In genomic region chr7:98801086-98801485, GRCm38 (mm10) we compare ENCODE assay signal across 12 mouse cellular contexts. TPM values are rescaled to one million over a fixed set of nuclear protein-coding genes. Genes with fewer than 3 reads are reported as not detected.
DNase-seq lines count a peak whose midpoint lies in the region; ATAC-seq and TF ChIP-seq lines count a peak whose summit lies in the region.
"Had no signal": no experiment of that assay in that cellular context is flagged by ENCODE, and none has a peak within 500 bp of the region (broad histone marks: within the 10 kb centered on the region; RNA-seq: fewer than 3 reads in every experiment).

No protein-coding gene starts in this region.

- H3K4me3 ChIP-seq in layer of hippocampus, adult 2 months, result no peak overlapping the region
- no peak overlapping the region for H3K4me3 ChIP-seq in intestine, embryonic 16.5 days (ENCODE audit: low read length)
- H3K4me3 ChIP-seq: limb, embryonic 13.5 days; neural tube, embryonic 12.5 days had no signal

- WGBS in intestine, embryonic 16.5 days, result 46% methylated on average over 7 of the region's 7 CpGs

- no peak for TF ChIP-seq CTCF in layer of hippocampus, adult 2 months (conservative IDR thresholded peaks at IDR 0.05)

- ATAC-seq in intestine, embryonic 16.5 days, result peak; percentile 65
- no peak for ATAC-seq in activated CD4-positive, CD25-positive, alpha-beta regulatory T cell, adult 4 months

- H3K4me2 ChIP-seq in intestine, embryonic 16.5 days (ENCODE audit: low read depth, low read length), result no peak overlapping the region
- H3K4me2 ChIP-seq: limb, embryonic 13.5 days; neural tube, embryonic 12.5 days had no signal

- H3K36me3 ChIP-seq in intestine, embryonic 16.5 days (ENCODE audit: control insufficient read depth, insufficient read depth, low read length), result no peaks in the 10 kb centered on the region
- H3K36me3 ChIP-seq: limb, embryonic 13.5 days; neural tube, embryonic 12.5 days had no signal

- peak overlapping the region; percentile 36; the same call in 1 of the 2 replicates for H3K27ac ChIP-seq in layer of hippocampus, adult 2 months
- H3K27ac ChIP-seq in intestine, embryonic 16.5 days (ENCODE audit: low read length), result peak overlapping the region; percentile 3; the same call in 1 of the 2 replicates
- H3K27ac ChIP-seq: limb, embryonic 13.5 days; neural tube, embryonic 12.5 days had no signal

- H3K9me3 ChIP-seq in intestine, embryonic 16.5 days (ENCODE audit: control insufficient read depth, low read length), result no peaks in the 10 kb centered on the region
- H3K9me3 ChIP-seq: neural tube, embryonic 12.5 days had no signal

- H3K27me3 ChIP-seq in intestine, embryonic 16.5 days (replicated peaks; ENCODE audit: control insufficient read depth, insufficient read depth, low read length), result no peaks in the 10 kb centered on the region
- H3K27me3 ChIP-seq: limb, embryonic 13.5 days; neural tube, embryonic 12.5 days had no signal

- no peak overlapping the region for H3K9ac ChIP-seq in intestine, embryonic 16.5 days (ENCODE audit: low read depth, low read length)
- H3K9ac ChIP-seq: limb, embryonic 13.5 days; neural tube, embryonic 12.5 days had no signal

- H3K4me1 ChIP-seq in intestine, embryonic 16.5 days (ENCODE audit: control insufficient read depth, insufficient read depth, low read length), result no peaks in the 10 kb centered on the region; the same call in 1 of the 2 replicates

- no peak for DNase-seq in layer of hippocampus, adult 2 months (ENCODE audit: low spot score in 2 of 2)
- DNase-seq in layer of hippocampus, postnatal 36 days, result no peak
- peak; percentile 67 for DNase-seq in NIH3T3 (ENCODE audit: low read depth)
- peak; percentile 49 to 64 for DNase-seq in gastrocnemius, adult 8-10 months (ENCODE audit: low spot score in 2 of 2)
- no peak for DNase-seq in cerebellum, postnatal 4 days (ENCODE audit: low spot score in 2 of 2)
- no peak for DNase-seq in testis, postnatal 10 days (ENCODE audit: low spot score)
- DNase-seq: right cerebral cortex, postnatal 14 days had no signal

RNA-seq across cellular contexts. Expression of gene Wnt11, which starts 33.8 kb away (rescaled TPM):
- total RNA-seq in layer of hippocampus, adult 2 months (2021), result 1 to 10 TPM; 2.0 to 2.5 TPM
- 1 to 10 TPM; 1.6 to 2.0 TPM for total RNA-seq in layer of hippocampus, postnatal 36 days (2021)
- 1 to 10 TPM; 5.3 to 7.6 (median 5.9) TPM for total RNA-seq in gastrocnemius, adult 8-10 months (2022)
- 1.8 and 2.0 TPM in 2 replicates for polyA plus RNA-seq in intestine, embryonic 16.5 days (2015; fragmentation: Nextera tagmentation; extraction: Ambion mirVana)
- polyA plus RNA-seq in activated CD4-positive, CD25-positive, alpha-beta regulatory T cell, adult 4 months (2017; shearing (Covaris generic)), result not detected
- total RNA-seq: megakaryocyte progenitor cell, adult 5-6 weeks had no signal

Comparison
In these comparisons a context has a peak if more than half of its experiments do, and no peak if none do; other contexts are left out.
1. DNase-seq: peak in NIH3T3 (single experiment) and gastrocnemius, adult 8-10 months (2 of 2); none in layer of hippocampus, adult 2 months (0 of 2), layer of hippocampus, postnatal 36 days (0 of 2), cerebellum, postnatal 4 days (0 of 2) and testis, postnatal 10 days (single experiment).